ENCODE assay signal across 9 mouse cellular contexts in the genomic region with DNA sequence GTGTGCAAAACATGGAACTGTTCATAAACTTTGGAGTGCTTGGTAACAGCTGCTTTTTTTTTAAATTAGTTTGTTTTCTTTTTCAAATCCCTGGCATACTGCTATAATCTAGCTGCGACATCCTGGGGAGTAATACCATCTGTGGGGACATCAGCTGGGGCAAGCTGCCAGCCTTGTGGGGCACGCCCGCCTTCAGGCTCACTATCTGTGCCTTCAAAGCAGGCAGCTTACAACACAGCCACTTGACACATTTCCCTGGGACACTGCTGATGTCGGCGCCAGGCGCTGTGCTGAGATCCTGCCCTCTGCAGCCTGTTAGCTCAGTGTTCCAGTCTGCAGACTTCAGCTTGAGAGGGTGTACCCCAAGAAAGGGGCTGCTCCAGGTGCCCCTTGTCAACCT. TPM values are rescaled to one million over a fixed set of nuclear protein-coding genes. Genes with fewer than 3 reads are reported as not detected.
DNase-seq lines count a peak whose midpoint lies in the region; ATAC-seq and TF ChIP-seq lines count a peak whose summit lies in the region.
"Had no signal": no experiment of that assay in that cellular context is flagged by ENCODE, and none has a peak within 500 bp of the region (broad histone marks: within the 10 kb centered on the region; RNA-seq: fewer than 3 reads in every experiment).

No protein-coding gene starts in this region.

- TF ChIP-seq EP300 in liver, postnatal 0 days (IDR thresholded peaks at IDR 0.05; ENCODE audit: low read depth), result peak; percentile 90

- H3K4me3 ChIP-seq in forebrain, embryonic 13.5 days, result no peak overlapping the region
- no peak overlapping the region for H3K4me3 ChIP-seq in forebrain, embryonic 12.5 days (replicated peaks)
- no peak overlapping the region for H3K4me3 ChIP-seq in liver, postnatal 0 days (ENCODE audit: low read depth, low read length)
- no peak overlapping the region for H3K4me3 ChIP-seq in stomach, embryonic 15.5 days (replicated peaks)
- H3K4me3 ChIP-seq: embryonic facial prominence, embryonic 12.5 days had no signal

- DNase-seq in adrenal gland, postnatal 25 days, result peak; percentile 63
- DNase-seq in frontal cortex, adult 2 months (ENCODE audit: extremely low spot score in 1 of 2, low spot score in 1 of 2), result peak; percentile 61 to 84
- peak; percentile 72 for DNase-seq in heart, postnatal 25 days (ENCODE audit: low spot score)
- DNase-seq in liver, postnatal 0 days, result peak; percentile 70
- DNase-seq in ovary, postnatal 14 days (ENCODE audit: low spot score), result no peak

- peak; percentile 59 for ATAC-seq in forebrain, embryonic 13.5 days
- no peak for ATAC-seq in forebrain, embryonic 12.5 days (ENCODE audit: low FRiP score)
- ATAC-seq in liver, postnatal 0 days, result peak; percentile 95
- peak; percentile 56; the same call in 1 of the 2 replicates for ATAC-seq in stomach, embryonic 15.5 days (ENCODE audit: insufficient read depth, low FRiP score, low read depth)

- no peak overlapping the region for H3K9ac ChIP-seq in forebrain, embryonic 13.5 days
- H3K9ac ChIP-seq in forebrain, embryonic 12.5 days, result no peak overlapping the region
- H3K9ac ChIP-seq in liver, postnatal 0 days (replicated peaks), result no peak overlapping the region
- H3K9ac ChIP-seq in stomach, embryonic 15.5 days, result no peak overlapping the region
- H3K9ac ChIP-seq: embryonic facial prominence, embryonic 12.5 days had no signal

- H3K36me3 ChIP-seq in forebrain, embryonic 13.5 days (ENCODE audit: poor library complexity, severe bottlenecking), result peaks cover 30% of the 10 kb centered on the region
- peaks cover 12% of the 10 kb centered on the region for H3K36me3 ChIP-seq in forebrain, embryonic 12.5 days (replicated peaks)
- H3K36me3 ChIP-seq in liver, postnatal 0 days (replicated peaks; ENCODE audit: insufficient read depth, low read length), result 0 out of 2 replicates have a peak, but pooled peaks cover 4% of the 10 kb centered on the region
- H3K36me3 ChIP-seq in stomach, embryonic 15.5 days, result 0 out of 2 replicates have a peak, but pooled peaks cover 3% of the 10 kb centered on the region
- H3K36me3 ChIP-seq: embryonic facial prominence, embryonic 12.5 days had no signal

- no peaks in the 10 kb centered on the region for H3K9me3 ChIP-seq in forebrain, embryonic 13.5 days (replicated peaks)
- no peaks in the 10 kb centered on the region for H3K9me3 ChIP-seq in forebrain, embryonic 12.5 days
- H3K9me3 ChIP-seq in liver, postnatal 0 days (ENCODE audit: low read length), result no peaks in the 10 kb centered on the region
- no peaks in the 10 kb centered on the region for H3K9me3 ChIP-seq in stomach, embryonic 15.5 days
- H3K9me3 ChIP-seq: embryonic facial prominence, embryonic 12.5 days had no signal

- WGBS in forebrain, embryonic 13.5 days, result 70% methylated on average over 6 of the region's 6 CpGs
- 74% methylated on average over 6 of the region's 6 CpGs for WGBS in forebrain, embryonic 12.5 days
- 41% methylated on average over 6 of the region's 6 CpGs for WGBS in liver, postnatal 0 days (ENCODE audit: insufficient replicate concordance)
- 29% methylated on average over 6 of the region's 6 CpGs for WGBS in stomach, embryonic 15.5 days

- H3K27me3 ChIP-seq in forebrain, embryonic 13.5 days, result no peaks in the 10 kb centered on the region
- no peaks in the 10 kb centered on the region for H3K27me3 ChIP-seq in forebrain, embryonic 12.5 days
- no peaks in the 10 kb centered on the region for H3K27me3 ChIP-seq in liver, postnatal 0 days (ENCODE audit: insufficient read depth, low read length)
- H3K27me3 ChIP-seq in stomach, embryonic 15.5 days (replicated peaks), result no peaks in the 10 kb centered on the region
- H3K27me3 ChIP-seq: embryonic facial prominence, embryonic 12.5 days had no signal

- TF ChIP-seq CTCF in liver, postnatal 0 days (IDR thresholded peaks at IDR 0.05; ENCODE audit: low read depth), result no peak

- H3K27ac ChIP-seq in forebrain, embryonic 13.5 days, result peak overlapping the region; percentile 26; the same call in 1 of the 2 replicates
- H3K27ac ChIP-seq in forebrain, embryonic 12.5 days, result no peak overlapping the region
- peak overlapping the region; percentile 59; the same call in 1 of the 2 replicates for H3K27ac ChIP-seq in liver, postnatal 0 days (ENCODE audit: low read depth)
- H3K27ac ChIP-seq in stomach, embryonic 15.5 days, result no peak overlapping the region
- H3K27ac ChIP-seq: embryonic facial prominence, embryonic 12.5 days had no signal

- H3K4me2 ChIP-seq in forebrain, embryonic 13.5 days, result no peak overlapping the region
- H3K4me2 ChIP-seq in forebrain, embryonic 12.5 days, result no peak overlapping the region
- 0 out of 2 replicates have a peak overlapping the region, but pooled peaks have one; percentile 29 for H3K4me2 ChIP-seq in liver, postnatal 0 days (ENCODE audit: low read depth, low read length)
- no peak overlapping the region for H3K4me2 ChIP-seq in stomach, embryonic 15.5 days
- H3K4me2 ChIP-seq: embryonic facial prominence, embryonic 12.5 days had no signal

- intact Hi-C loops in heart, postnatal 25 days (cut with DNase I), result no loop called here

- H3K4me1 ChIP-seq in forebrain, embryonic 13.5 days, result 0 out of 2 replicates have a peak, but pooled peaks cover 10% of the 10 kb centered on the region
- H3K4me1 ChIP-seq in forebrain, embryonic 12.5 days, result peaks cover 2% of the 10 kb centered on the region; the same call in 1 of the 2 replicates
- H3K4me1 ChIP-seq in liver, postnatal 0 days (ENCODE audit: insufficient read depth), result peaks cover 4% of the 10 kb centered on the region; the same call in 1 of the 2 replicates
- peaks cover 3% of the 10 kb centered on the region; the same call in 1 of the 2 replicates for H3K4me1 ChIP-seq in stomach, embryonic 15.5 days

RNA-seq across cellular contexts. Expression of a gene that starts 17.0 kb away (rescaled TPM):
- polyA plus RNA-seq in forebrain, embryonic 13.5 days (2015; fragmentation: Nextera tagmentation; extraction: Ambion mirVana), result 2.2 and 3.2 TPM in 2 replicates
- polyA plus RNA-seq in forebrain, embryonic 12.5 days (2016; fragmentation: Nextera tagmentation; extraction: Ambion mirVana), result 5.8 and 6.9 TPM in 2 replicates
- total RNA-seq in adrenal gland, postnatal 25 days (2021), result 3.1 and 3.6 TPM in 2 replicates
- 35.4 and 43.3 TPM in 2 replicates for polyA plus RNA-seq in frontal cortex, adult 2 months (2012; rRNA removed)
- total RNA-seq in heart, postnatal 25 days (2021), result 10 to 100 TPM; 14.3 to 14.9 TPM
- polyA plus RNA-seq in liver, postnatal 0 days (2015; fragmentation: Nextera tagmentation; extraction: Ambion mirVana), result 0.47 and 0.58 TPM in 2 replicates
- polyA plus RNA-seq in stomach, embryonic 15.5 days (2015; fragmentation: Nextera tagmentation; extraction: Ambion mirVana), result 12.9 and 13.5 TPM in 2 replicates

RNA-seq across cellular contexts. Expression of a gene that starts 34.4 kb away (rescaled TPM):
- not detected in 2 replicates for polyA plus RNA-seq in forebrain, embryonic 13.5 days (2015; fragmentation: Nextera tagmentation; extraction: Ambion mirVana)
- polyA plus RNA-seq in forebrain, embryonic 12.5 days (2016; fragmentation: Nextera tagmentation; extraction: Ambion mirVana), result 0.43 and 0.46 TPM in 2 replicates
- total RNA-seq in adrenal gland, postnatal 25 days (2021), result not detected in 2 replicates
- 0.38 and 0.71 TPM in 2 replicates for polyA plus RNA-seq in frontal cortex, adult 2 months (2012; rRNA removed)
- total RNA-seq in heart, postnatal 25 days (2021), result not detected
- not detected in 2 replicates for polyA plus RNA-seq in liver, postnatal 0 days (2015; fragmentation: Nextera tagmentation; extraction: Ambion mirVana)
- 0.09 TPM in 1 of 2 replicates, not detected in the other for polyA plus RNA-seq in stomach, embryonic 15.5 days (2015; fragmentation: Nextera tagmentation; extraction: Ambion mirVana)

RNA-seq across cellular contexts. Expression of a gene that starts 40.0 kb away (rescaled TPM):
- polyA plus RNA-seq in forebrain, embryonic 13.5 days (2015; fragmentation: Nextera tagmentation; extraction: Ambion mirVana), result 13.4 and 16.8 TPM in 2 replicates
- 20.3 and 21.3 TPM in 2 replicates for polyA plus RNA-seq in forebrain, embryonic 12.5 days (2016; fragmentation: Nextera tagmentation; extraction: Ambion mirVana)
- total RNA-seq in adrenal gland, postnatal 25 days (2021), result 44.9 and 48.7 TPM in 2 replicates
- 32.7 and 34.2 TPM in 2 replicates for polyA plus RNA-seq in frontal cortex, adult 2 months (2012; rRNA removed)
- total RNA-seq in heart, postnatal 25 days (2021), result 10 to 100 TPM; 25.2 to 26.7 TPM
- 5.9 and 6.9 TPM in 2 replicates for polyA plus RNA-seq in liver, postnatal 0 days (2015; fragmentation: Nextera tagmentation; extraction: Ambion mirVana)
- 19.1 and 21.4 TPM in 2 replicates for polyA plus RNA-seq in stomach, embryonic 15.5 days (2015; fragmentation: Nextera tagmentation; extraction: Ambion mirVana)

Comparison
In these comparisons a context has a peak if more than half of its experiments do, and no peak if none do; other contexts are left out.
1. H3K27ac ChIP-seq: peak in forebrain, embryonic 13.5 days (single experiment) and liver, postnatal 0 days (single experiment); none in forebrain, embryonic 12.5 days (single experiment) and stomach, embryonic 15.5 days (single experiment).